Mouse (Mus musculus) limb, embryonic 13.5 days (tissue): ENCODE data around the gene Ydjc. TPM values are rescaled to one million over a fixed set of nuclear protein-coding genes. Genes with fewer than 3 reads are reported as not detected.

Experiments
- ATAC-seq: fragments of 200-750 bp; cut with Nextera tagmentation; 2 replicates; pipeline ENCODE4 v1.8.0; 2017; ENCODE audit warnings: low read depth, moderate number of reproducible peaks, moderate TSS enrichment; ENCODE audit not compliant: low FRiP score
- H3K27ac ChIP-seq: fragments of 300-500 bp; sonication (generic); 2 replicates; pipeline ENCODE4 v1.5.1; 2015; ENCODE audit warnings: inconsistent platforms, mild to moderate bottlenecking, moderate library complexity
- H3K27me3 ChIP-seq: fragments of 300-500 bp; sonication (generic); 2 replicates; pipeline ENCODE4 v1.6.1; 2015; ENCODE audit warnings: mild to moderate bottlenecking, inconsistent platforms
- H3K36me3 ChIP-seq: fragments of 300-500 bp; sonication (generic); 2 replicates; pipeline ENCODE4 v1.6.1; 2015; ENCODE audit warnings: inconsistent platforms, mild to moderate bottlenecking, moderate library complexity
- H3K4me1 ChIP-seq: fragments of 300-500 bp; sonication (generic); 2 replicates; pipeline ENCODE4 v1.6.1; 2015; ENCODE audit warnings: inconsistent platforms
- H3K4me2 ChIP-seq: fragments of 300-500 bp; sonication (generic); replicated peaks from 2 replicates; pipeline ENCODE4 v1.6.1; 2015; ENCODE audit warnings: inconsistent platforms, mild to moderate bottlenecking, moderate library complexity
- H3K4me3 ChIP-seq: fragments of 300-500 bp; sonication (generic); 2 replicates; pipeline ENCODE4 v1.5.1; 2015; ENCODE audit warnings: moderate library complexity, mild to moderate bottlenecking, inconsistent platforms
- H3K9ac ChIP-seq: fragments of 300-500 bp; sonication (generic); 2 replicates; pipeline ENCODE4 v1.6.1; 2015; ENCODE audit warnings: mild to moderate bottlenecking, inconsistent platforms
- H3K9me3 ChIP-seq: fragments of 300-500 bp; sonication (generic); 2 replicates; pipeline ENCODE4 v1.6.1; 2016; ENCODE audit warnings: inconsistent platforms
- WGBS: fragments of 180-500 bp; shearing (Covaris S2); methylation state at CpG from one replicate; pipeline ENCODE4 v1.1.7; 2015; 5-methylcytosine and 5-hydroxymethylcytosine counted together
- polyA plus RNA-seq: library from polyadenylated mRNA; unstranded; fragments of >200 nt; fragmentation: Nextera tagmentation; extraction: Ambion mirVana; gene quantifications from 2 replicates; pipeline ENCODE4 v1.2.1, GENCODE M21; 2015

Ydjc gene
- polyA plus RNA-seq, result 7.2 and 7.6 TPM in 2 replicates

DNA sequence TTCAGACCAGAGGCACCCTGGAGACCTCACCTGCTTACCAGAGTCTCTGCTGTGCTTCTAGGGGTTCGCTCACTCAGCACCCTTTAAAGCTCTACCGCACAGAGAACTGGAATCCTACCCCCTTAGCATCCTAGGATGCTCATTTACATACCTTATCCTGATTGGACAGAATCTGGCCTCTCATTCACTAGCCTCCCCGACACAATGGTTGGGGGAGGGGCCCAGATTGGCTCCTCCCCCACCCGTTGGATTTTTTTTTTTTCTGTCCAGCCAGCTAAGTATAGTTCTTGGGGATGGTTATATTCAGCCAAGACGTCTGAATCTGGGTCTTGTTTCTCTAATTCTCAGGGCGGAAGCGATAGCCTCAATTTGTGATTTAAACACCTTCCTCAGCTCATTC, at the start of gene Ydjc:
Gene Ydjc, plus strand, starts transcription at position 283 of the 400 bp plus-strand sequence.
- Histone ChIP-seq H3K27ac (no peak within 1 kb of the TSS), H3K9ac (no peak within 1 kb of the TSS), H3K4me1 (peaks cover 16% of the 10 kb centered on the region), H3K36me3 (no peaks in the 10 kb centered on the region), H3K4me2 (no peak within 1 kb of the TSS), H3K9me3 (no peaks in the 10 kb centered on the region), H3K27me3 (peaks cover 19% of the 10 kb centered on the region), H3K4me3 (no peak within 1 kb of the TSS)
- no peak for ATAC-seq
- 16% methylated on average over 7 of the region's 7 CpGs for WGBS

DNA sequence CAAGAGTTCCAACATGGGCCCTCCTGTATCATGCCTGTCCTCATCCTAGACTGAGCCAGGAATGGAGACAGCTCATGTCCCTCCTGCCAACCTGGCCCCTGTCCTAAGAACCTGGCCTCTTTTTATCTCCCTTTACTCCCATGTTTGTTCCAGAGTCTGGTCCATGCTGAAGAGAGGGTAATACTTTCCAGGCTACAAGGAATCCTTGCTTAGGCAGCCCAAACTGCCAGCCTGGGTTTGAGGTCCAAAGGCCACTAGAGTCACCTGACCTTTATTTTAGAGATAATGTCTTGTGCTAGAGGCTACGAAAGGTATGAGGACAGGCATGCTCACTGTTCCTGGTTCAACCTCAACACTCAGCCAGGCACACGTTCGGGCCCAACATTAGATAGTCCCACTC, 47.5 kb upstream of the Ydjc start:
- Histone ChIP-seq H3K9ac (no peak overlapping the region), H3K27ac (no peak overlapping the region), H3K4me3 (no peak overlapping the region), H3K4me2 (no peak overlapping the region), H3K27me3 (no peaks in the 10 kb centered on the region), H3K4me1 (no peaks in the 10 kb centered on the region; the same call in 1 of the 2 replicates), H3K9me3 (no peaks in the 10 kb centered on the region), H3K36me3 (peaks cover 99% of the 10 kb centered on the region)
- ATAC-seq, result no peak
- WGBS, result 91% methylated on average over 3 of the region's 3 CpGs

DNA sequence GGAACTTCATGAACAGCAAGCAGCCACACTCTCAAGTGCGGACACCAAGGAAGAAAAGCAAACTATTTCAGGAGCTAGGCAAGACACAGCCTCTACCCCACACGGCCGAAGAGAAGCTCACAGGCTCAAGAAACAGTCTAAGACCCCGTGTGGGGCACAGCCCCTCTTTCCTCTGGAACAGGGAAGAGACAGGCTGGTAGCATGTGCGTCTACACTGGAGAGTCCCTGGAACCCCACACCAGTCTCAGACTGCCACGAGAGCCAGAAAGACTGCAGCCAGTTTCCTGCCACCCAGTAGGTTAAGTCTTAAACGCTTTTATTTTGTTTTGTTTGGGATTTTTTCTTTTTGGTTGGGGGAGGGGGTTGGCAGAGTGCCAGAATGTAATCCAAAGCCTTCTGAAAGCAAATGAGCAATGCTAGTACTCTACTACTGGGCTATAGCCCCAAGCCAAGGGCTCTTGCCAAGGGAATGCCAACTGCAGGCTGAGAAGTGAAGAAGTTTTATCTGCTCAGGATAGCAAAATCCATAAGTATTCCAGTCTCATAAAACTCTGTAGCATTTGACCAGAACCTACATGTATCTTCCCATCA, 41.7 kb upstream of the Ydjc start:
- 49% methylated on average over 7 of the region's 7 CpGs for WGBS
- H3K27ac ChIP-seq, result peak overlapping the region; percentile 56
- peaks cover 96% of the 10 kb centered on the region for H3K36me3 ChIP-seq
- H3K9ac ChIP-seq, result no peak overlapping the region
- no peak overlapping the region for H3K4me2 ChIP-seq
- H3K4me1 ChIP-seq, result peaks cover 17% of the 10 kb centered on the region
- no peaks in the 10 kb centered on the region for H3K27me3 ChIP-seq
- H3K9me3 ChIP-seq, result no peaks in the 10 kb centered on the region
- peak; percentile 58; the same call in 1 of the 2 replicates for ATAC-seq
- H3K4me3 ChIP-seq, result no peak overlapping the region

DNA sequence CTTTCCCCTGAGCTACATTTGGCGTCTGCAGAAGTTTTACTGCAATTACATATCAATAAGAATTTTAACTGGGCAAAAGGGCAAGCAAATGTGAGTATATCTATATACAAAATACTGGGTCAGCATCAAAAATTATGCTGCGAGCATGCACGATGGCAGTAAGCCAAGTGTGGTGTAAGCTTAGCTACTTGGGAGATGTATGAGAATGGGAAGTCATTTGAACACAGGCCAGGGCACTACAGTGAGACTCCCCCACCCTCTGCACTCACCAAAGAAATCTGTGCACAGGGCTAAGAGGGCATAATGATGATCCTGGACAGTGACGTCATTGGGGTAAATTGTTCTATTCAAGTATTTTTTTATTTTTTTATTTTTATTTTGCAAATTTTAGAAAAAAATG, 39.8 kb upstream of the Ydjc start:
- no peaks in the 10 kb centered on the region for H3K27me3 ChIP-seq
- no peaks in the 10 kb centered on the region for H3K9me3 ChIP-seq
- H3K4me2 ChIP-seq, result no peak overlapping the region
- no peak for ATAC-seq
- H3K4me3 ChIP-seq, result no peak overlapping the region
- peaks cover 88% of the 10 kb centered on the region for H3K36me3 ChIP-seq
- peaks cover 19% of the 10 kb centered on the region for H3K4me1 ChIP-seq
- H3K27ac ChIP-seq, result no peak overlapping the region
- no peak overlapping the region for H3K9ac ChIP-seq
- WGBS, result 84% methylated on average over 4 of the region's 4 CpGs

DNA sequence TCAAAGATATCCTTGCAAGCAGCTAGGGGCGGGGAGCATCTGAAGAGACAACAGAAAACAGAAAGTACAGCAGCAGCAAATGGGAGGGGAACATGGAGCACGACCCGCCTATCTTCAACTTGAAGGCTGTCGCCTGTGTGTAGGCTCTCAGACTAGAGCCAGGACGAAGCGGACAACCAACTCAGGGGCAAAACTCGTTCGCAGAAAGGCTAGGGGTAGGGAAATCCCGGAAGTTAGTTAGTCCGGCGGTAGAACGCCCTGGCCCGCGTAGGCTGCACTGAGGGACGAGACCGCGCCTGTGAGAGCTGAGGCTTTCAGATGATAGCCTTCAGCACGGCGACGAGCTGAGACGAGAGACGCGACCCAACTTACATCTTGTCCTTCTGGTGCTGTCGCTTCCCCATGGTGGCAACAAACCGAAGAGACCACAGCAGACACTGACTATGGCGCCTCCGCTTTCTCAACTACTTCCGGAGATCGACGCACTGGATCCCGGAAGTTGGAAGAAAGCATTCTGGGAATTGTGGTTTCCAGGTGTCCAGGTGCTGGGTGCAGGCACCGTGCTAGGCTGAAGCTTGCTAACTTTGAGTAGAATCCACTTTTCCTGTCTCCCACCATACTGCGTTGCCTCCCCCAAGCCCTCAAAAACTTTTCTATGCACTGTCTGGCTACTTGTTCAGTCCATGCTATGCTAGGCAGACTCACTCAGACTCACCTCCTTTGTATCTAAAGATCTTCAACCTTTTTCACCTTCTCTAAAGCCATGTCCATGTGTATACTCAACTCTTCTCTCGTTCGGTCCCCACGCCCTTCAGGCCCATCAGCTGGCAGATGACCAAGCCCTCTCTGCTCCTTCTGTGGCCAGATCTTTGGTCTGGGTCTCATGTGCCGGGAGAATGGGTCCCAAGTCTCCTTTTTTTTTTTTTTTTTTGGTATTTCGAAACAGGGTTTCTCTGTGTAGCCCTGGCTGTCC, 33.4 kb upstream of the Ydjc start, which contains the start of gene Ppil2:
Gene Ppil2, minus strand, starts transcription at position 487 of the 973 bp plus-strand sequence.
- H3K4me1 ChIP-seq, result peaks cover 11% of the 10 kb centered on the region
- H3K9ac ChIP-seq, result peak within 1 kb of the TSS; percentile 82
- peaks cover 55% of the 10 kb centered on the region for H3K36me3 ChIP-seq
- H3K27ac ChIP-seq, result no peak within 1 kb of the TSS
- peak within 1 kb of the TSS; percentile 88 for H3K4me3 ChIP-seq
- ATAC-seq, result peak; percentile 86
- no peaks in the 10 kb centered on the region for H3K9me3 ChIP-seq
- WGBS, result 8% methylated on average over 38 of the region's 38 CpGs
- H3K27me3 ChIP-seq, result no peaks in the 10 kb centered on the region
- peak within 1 kb of the TSS; percentile 73 for H3K4me2 ChIP-seq

DNA sequence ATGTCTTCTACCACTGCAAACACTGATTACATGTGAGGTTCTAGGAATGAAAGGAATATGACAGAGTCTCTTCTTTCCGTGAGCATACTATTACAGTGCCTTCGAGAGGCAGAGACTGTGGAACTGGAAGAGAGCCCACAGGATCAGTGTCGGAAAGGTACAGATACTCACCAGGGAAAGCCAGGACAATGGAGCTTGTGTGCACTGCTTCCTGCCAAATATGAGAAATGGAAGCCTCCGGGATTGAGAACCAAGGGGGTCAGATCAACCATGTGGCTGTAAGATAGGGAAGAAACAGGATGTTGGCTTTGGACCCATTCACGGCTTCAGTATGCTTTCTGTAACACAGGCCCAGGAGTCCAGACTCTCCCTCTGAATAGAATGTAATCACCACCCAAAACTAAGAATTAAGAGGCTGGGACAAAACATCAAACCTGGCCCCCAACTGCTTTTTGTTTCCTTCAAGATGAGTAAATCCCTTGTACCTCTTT, 27.1 kb upstream of the Ydjc start:
- Histone ChIP-seq H3K4me1 (no peaks in the 10 kb centered on the region; the same call in 1 of the 2 replicates), H3K36me3 (peaks cover 89% of the 10 kb centered on the region), H3K4me3 (no peak overlapping the region), H3K4me2 (no peak overlapping the region), H3K27me3 (no peaks in the 10 kb centered on the region), H3K9ac (no peak overlapping the region), H3K27ac (no peak overlapping the region), H3K9me3 (no peaks in the 10 kb centered on the region)
- ATAC-seq, result no peak
- WGBS, result 95% methylated on average over 5 of the region's 5 CpGs

DNA sequence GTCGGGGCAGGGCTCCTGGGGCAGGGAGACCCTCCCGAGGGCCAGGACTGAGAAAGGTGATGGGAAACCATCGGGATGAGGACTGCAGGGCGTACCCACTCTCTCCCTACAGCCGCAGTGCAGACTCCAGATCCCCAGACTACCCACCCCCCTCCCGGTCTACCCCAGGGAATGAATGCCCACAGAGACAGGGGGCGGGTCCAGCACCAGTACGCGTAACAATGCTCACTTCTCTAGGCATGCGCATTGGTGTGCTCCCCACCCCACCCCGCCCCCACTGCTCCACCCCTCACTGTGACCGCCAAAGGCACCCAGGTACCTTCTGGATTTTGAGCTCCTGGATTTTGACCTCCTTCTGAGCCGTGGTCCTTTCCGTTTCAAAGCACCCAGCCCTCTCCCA, 22.9 kb upstream of the Ydjc start:
- peaks cover 27% of the 10 kb centered on the region for H3K4me1 ChIP-seq
- no peak overlapping the region for H3K4me2 ChIP-seq
- WGBS, result 80% methylated on average over 14 of the region's 14 CpGs
- H3K27ac ChIP-seq, result no peak overlapping the region
- no peak overlapping the region for H3K9ac ChIP-seq
- H3K9me3 ChIP-seq, result no peaks in the 10 kb centered on the region
- H3K36me3 ChIP-seq, result peaks cover 62% of the 10 kb centered on the region
- H3K4me3 ChIP-seq, result no peak overlapping the region
- no peaks in the 10 kb centered on the region for H3K27me3 ChIP-seq
- ATAC-seq, result no peak

DNA sequence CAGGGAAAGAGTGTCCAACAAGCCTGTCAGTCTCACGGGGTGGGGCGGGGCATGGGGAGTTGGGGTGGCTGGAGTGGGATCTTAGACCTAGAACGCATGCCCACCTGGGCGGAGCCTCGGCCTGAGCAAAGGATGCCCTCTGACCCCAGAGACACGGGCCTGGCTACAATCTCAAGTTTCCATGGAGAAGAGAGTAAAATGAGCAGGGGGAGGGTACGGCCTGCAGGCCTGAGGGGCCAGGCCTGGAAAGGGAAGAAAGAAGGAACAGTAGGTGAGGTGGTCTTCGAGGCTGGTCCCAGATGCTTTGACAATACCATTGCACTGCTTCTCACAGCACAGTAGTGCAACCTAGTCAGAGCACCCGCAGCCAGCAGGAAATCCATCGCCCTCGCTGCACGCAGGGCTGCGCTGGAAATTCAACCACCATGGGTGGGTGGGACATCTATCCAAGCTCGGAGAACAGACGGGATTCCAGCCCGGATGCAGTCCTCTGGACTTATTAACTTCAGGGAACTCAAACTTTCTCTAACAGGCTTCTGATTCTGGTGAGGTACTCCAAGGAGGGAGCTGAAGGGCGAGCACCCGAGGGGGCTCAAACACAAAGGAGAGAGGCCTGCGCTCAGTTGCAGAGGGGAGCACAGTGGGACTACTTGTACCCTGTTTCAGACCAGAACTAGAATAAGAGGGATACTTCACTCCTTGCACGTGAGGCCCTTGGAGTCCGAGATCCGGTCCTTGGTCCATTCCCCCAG, 20.1 kb upstream of the Ydjc start:
- Histone ChIP-seq H3K4me2 (peak overlapping the region; percentile 79), H3K36me3 (peaks cover 37% of the 10 kb centered on the region), H3K4me1 (peaks cover 27% of the 10 kb centered on the region), H3K9me3 (no peaks in the 10 kb centered on the region), H3K9ac (peak overlapping the region; percentile 72), H3K27ac (peak overlapping the region; percentile 75), H3K4me3 (peak overlapping the region; percentile 61), H3K27me3 (no peaks in the 10 kb centered on the region)
- peak; percentile 33; the same call in 1 of the 2 replicates for ATAC-seq
- WGBS, result under 1% methylated on average over 22 of the region's 22 CpGs

DNA sequence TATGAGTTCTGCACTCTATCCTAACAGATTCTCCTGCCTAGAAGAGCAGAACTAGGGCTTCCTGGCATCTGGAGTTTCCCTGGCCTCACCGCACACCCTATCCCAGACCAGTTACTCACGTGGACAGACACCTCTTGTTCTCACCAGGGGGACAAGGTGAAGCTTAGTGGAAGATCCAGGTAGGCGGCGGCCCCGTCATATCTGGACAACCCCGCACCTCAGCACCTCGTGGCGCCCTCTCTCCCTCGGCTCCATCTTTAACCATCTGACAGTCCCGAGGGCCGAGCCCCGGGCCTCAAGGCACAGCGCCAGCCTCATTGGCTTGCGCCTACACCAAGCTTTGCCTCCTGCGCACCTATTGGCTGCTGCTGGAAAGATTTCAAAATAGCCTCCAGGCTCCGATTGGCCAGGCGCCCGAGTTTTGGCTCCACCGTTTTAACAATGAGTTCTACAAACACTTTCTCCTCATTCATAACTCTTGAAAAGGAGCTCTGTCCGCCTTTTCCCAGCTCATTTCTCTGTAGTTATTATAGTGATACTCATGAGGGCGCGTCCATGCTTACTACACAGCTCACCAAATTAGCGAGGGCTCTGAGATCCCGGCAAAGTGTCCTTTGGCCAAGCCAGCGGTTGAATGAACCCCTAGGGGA, 19.4 kb upstream of the Ydjc start, which contains the start of gene 2610318N02Rik:
Gene 2610318N02Rik, minus strand, starts transcription at position 297 of the 650 bp plus-strand sequence.
- Histone ChIP-seq H3K27ac (peak within 1 kb of the TSS; percentile 75), H3K36me3 (peaks cover 30% of the 10 kb centered on the region), H3K9ac (peak within 1 kb of the TSS; percentile 72), H3K27me3 (no peaks in the 10 kb centered on the region), H3K4me2 (peak within 1 kb of the TSS; percentile 79), H3K4me3 (peak within 1 kb of the TSS; percentile 61), H3K9me3 (no peaks in the 10 kb centered on the region), H3K4me1 (peaks cover 27% of the 10 kb centered on the region)
- under 1% methylated on average over 25 of the region's 25 CpGs for WGBS
- ATAC-seq, result peak; percentile 91

DNA sequence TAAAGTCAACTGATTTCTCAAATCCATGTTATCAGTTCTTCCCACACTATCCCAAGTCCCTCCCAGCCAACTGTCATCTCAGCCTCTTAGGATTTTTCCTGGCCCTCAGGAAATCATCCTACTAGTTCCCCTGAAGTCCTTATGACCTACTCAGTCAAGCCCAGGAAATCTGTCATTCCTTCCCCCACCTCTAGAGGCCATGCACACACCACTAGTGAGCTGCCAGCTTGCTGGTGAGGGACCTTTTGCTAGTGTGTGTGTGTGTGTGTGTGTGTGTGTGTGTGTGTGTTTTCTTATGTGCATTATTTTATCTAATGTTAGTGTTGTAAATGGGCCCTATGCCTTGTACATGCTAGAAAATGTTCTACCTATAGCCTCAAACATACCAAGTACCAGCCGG, 17.1 kb upstream of the Ydjc start:
- Histone ChIP-seq H3K4me2 (no peak overlapping the region), H3K4me3 (no peak overlapping the region), H3K36me3 (peaks cover 9% of the 10 kb centered on the region), H3K4me1 (peaks cover 39% of the 10 kb centered on the region), H3K9me3 (no peaks in the 10 kb centered on the region), H3K9ac (no peak overlapping the region), H3K27ac (no peak overlapping the region), H3K27me3 (no peaks in the 10 kb centered on the region)
- 96% methylated on average over 1 of the region's 1 CpGs for WGBS
- no peak for ATAC-seq
